Mouse (Mus musculus) adrenal gland, postnatal 0 days (tissue): ENCODE measurements around the gene Olfr493. TPM values are rescaled to one million over a fixed set of nuclear protein-coding genes. Genes with fewer than 3 reads are reported as not detected.

Experiments used
- polyA plus RNA-seq: library from polyadenylated mRNA; unstranded; fragments of >200 nt; fragmentation: Nextera tagmentation; extraction: Ambion mirVana; gene quantifications from 2 replicates; pipeline ENCODE4 v1.2.1, GENCODE M21; 2015

Gene Olfr493
- polyA plus RNA-seq: not detected in 2 replicates

DNA sequence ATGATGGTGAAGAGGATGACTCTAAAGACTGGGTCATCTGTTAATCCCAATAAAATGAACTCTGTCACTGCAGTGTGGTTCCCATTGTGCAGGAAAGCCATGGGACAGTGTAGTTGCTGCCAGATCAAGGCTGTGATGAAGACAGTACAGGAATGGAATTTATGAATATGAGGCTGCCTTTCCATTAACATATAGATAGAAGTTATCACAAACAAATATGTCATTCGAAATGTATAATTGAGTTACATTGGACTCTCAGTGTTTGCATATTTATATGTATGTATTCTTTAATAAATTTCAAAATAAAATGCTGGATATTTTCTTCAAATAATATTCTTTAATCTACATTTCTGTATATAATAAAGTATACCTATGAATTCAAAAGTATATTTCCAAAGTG lies at the start of gene Olfr493:
Gene Olfr493, minus strand, starts transcription at position 101 of the 400 bp plus-strand sequence.

GRCm38 (mm10) chr7:108392867-108393266 lies 46.1 kb upstream of the Olfr493 start, which contains the start of gene Olfr495:
TSS of gene Olfr495 (plus strand) at chr7:108393167.

GRCm38 (mm10) chr7:108365035-108365434 lies 18.3 kb upstream of the Olfr493 start, which contains the start of gene Olfr494:
TSS of gene Olfr494 (plus strand) at chr7:108365335.

GRCm38 (mm10) chr7:108323574-108323973 lies 23.2 kb downstream of the Olfr493 start, which contains the start of gene Olfr492:
TSS of gene Olfr492 (minus strand) at chr7:108323674.

DNA sequence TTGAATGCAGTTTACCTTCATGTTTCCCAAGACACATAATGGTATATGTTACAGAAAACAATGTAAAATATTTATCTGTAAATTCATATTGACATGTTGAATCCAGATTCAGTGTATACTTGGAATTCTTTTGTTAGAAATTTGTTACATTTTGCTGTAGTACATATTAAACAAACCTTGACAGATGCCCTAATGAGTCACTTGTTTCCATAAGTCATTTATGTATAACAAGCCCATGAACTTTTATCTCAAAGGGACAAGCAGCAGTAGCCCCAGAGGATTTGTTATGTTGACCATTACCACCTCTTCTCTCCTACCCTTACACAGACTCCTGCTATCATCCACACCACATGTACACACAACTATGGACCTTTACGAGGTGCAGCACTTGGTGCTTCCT lies 33.6 kb downstream of the Olfr493 start, which contains the start of gene Olfr491:
Gene Olfr491, plus strand, starts transcription at position 301 of the 400 bp plus-strand sequence.

Other genes starting within 250 kb of the Olfr493 start
- gene Olfr482, start 249.4 kb downstream of the Olfr493 start, polyA plus RNA-seq: 0.10 and 0.16 TPM in 2 replicates
- gene Olfr483, start 246.1 kb downstream of the Olfr493 start, polyA plus RNA-seq: not detected in 2 replicates
- not detected in 2 replicates for gene Olfr484, start 219.5 kb downstream of the Olfr493 start, polyA plus RNA-seq
- gene Olfr485, start 187.1 kb downstream of the Olfr493 start, polyA plus RNA-seq: not detected in 2 replicates
- gene Olfr486, start 174.2 kb downstream of the Olfr493 start, polyA plus RNA-seq: not detected in 2 replicates
- not detected in 2 replicates for gene Olfr487, start 132.3 kb downstream of the Olfr493 start, polyA plus RNA-seq
- gene Olfr488, start 88.6 kb downstream of the Olfr493 start, polyA plus RNA-seq: not detected in 2 replicates
- not detected in 2 replicates for gene Olfr490, start 58.0 kb downstream of the Olfr493 start, polyA plus RNA-seq
- gene Olfr491, start 33.5 kb downstream of the Olfr493 start, polyA plus RNA-seq: not detected in 2 replicates
- not detected in 2 replicates for gene Olfr492, start 23.3 kb downstream of the Olfr493 start, polyA plus RNA-seq
- gene Olfr494, start 18.4 kb upstream of the Olfr493 start, polyA plus RNA-seq: not detected in 2 replicates
- gene Olfr495, start 46.2 kb upstream of the Olfr493 start, polyA plus RNA-seq: not detected in 2 replicates
- not detected in 2 replicates for gene Olfr497, start 73.4 kb upstream of the Olfr493 start, polyA plus RNA-seq
- not detected in 2 replicates for gene Olfr498, start 118.3 kb upstream of the Olfr493 start, polyA plus RNA-seq
- not detected in 2 replicates for gene Olfr502, start 178.1 kb upstream of the Olfr493 start, polyA plus RNA-seq
- not detected in 2 replicates for gene Olfr503, start 197.5 kb upstream of the Olfr493 start, polyA plus RNA-seq
- not detected in 2 replicates for gene Olfr504, start 218.8 kb upstream of the Olfr493 start, polyA plus RNA-seq